Mouse (Mus musculus) midbrain, embryonic 12.5 days (tissue): ENCODE measurements at regions not wholly inside any gene's neighbourhood (a gene's known extent, or its start where the extent isn't known, plus 50 kb on each side); places are given as distances from the start of the nearest gene placed in this dataset.

Experiments used
- ATAC-seq: fragments of 200-750 bp; cut with Nextera tagmentation; 2 replicates; pipeline ENCODE4 v1.8.0; 2017; ENCODE audit warnings: low read depth, moderate TSS enrichment, moderate library complexity; ENCODE audit not compliant: low FRiP score
- H3K27ac ChIP-seq: fragments of 300-500 bp; sonication (generic); replicated peaks from 2 replicates; pipeline ENCODE4 v1.5.1; 2016; ENCODE audit warnings: mild to moderate bottlenecking
- H3K27me3 ChIP-seq: fragments of 300-500 bp; sonication (generic); 2 replicates; pipeline ENCODE4 v1.6.1; 2016; ENCODE audit warnings: mild to moderate bottlenecking
- H3K36me3 ChIP-seq: fragments of 300-500 bp; sonication (generic); 2 replicates; pipeline ENCODE4 v1.6.1; 2016
- H3K4me1 ChIP-seq: fragments of 300-500 bp; sonication (generic); 2 replicates; pipeline ENCODE4 v1.6.1; 2016
- H3K4me2 ChIP-seq: fragments of 300-500 bp; sonication (generic); replicated peaks from 2 replicates; pipeline ENCODE4 v1.6.1; 2016; ENCODE audit warnings: mild to moderate bottlenecking, moderate library complexity
- H3K4me3 ChIP-seq: fragments of 300-500 bp; sonication (generic); 2 replicates; pipeline ENCODE4 v1.5.1; 2016; ENCODE audit warnings: mild to moderate bottlenecking
- H3K9ac ChIP-seq: fragments of 300-500 bp; sonication (generic); replicated peaks from 2 replicates; pipeline ENCODE4 v1.6.1; 2016; ENCODE audit warnings: mild to moderate bottlenecking, moderate library complexity
- H3K9me3 ChIP-seq: fragments of 300-500 bp; sonication (generic); 2 replicates; pipeline ENCODE4 v1.6.1; 2016; ENCODE audit warnings: mild to moderate bottlenecking
- WGBS: fragments of 180-500 bp; shearing (Covaris S2); methylation state at CpG from one replicate; pipeline ENCODE4 v1.1.7; 2016; 5-methylcytosine and 5-hydroxymethylcytosine counted together

DNA sequence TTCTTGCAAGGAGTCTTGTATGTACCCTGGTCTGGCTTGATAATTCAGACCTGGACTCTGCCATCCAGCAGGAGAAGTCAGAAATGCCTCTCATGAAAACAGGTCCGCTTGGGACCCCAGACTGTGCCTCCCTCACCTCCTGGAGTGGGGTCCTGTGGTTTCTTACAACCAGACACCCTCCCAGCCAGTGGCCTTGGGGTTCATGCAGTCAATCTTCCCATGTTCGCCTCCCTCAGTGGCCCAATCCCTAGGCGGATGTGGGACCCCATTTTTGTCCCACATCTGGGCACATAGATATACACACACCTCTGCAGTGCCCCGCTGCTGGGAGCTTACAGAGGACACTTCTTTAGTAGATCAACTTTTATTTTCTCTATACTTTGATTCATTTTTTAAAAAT is 217.7 kb downstream of the Lrfn2 start:
- H3K4me2 ChIP-seq: no peak overlapping the region
- WGBS: 81% methylated on average over 4 of the region's 4 CpGs
- H3K27me3 ChIP-seq: no peaks in the 10 kb centered on the region
- no peak overlapping the region for H3K4me3 ChIP-seq
- ATAC-seq: no peak
- H3K4me1 ChIP-seq: no peaks in the 10 kb centered on the region
- no peak overlapping the region for H3K9ac ChIP-seq
- no peak overlapping the region for H3K27ac ChIP-seq
- H3K36me3 ChIP-seq: no peaks in the 10 kb centered on the region
- no peaks in the 10 kb centered on the region for H3K9me3 ChIP-seq

DNA sequence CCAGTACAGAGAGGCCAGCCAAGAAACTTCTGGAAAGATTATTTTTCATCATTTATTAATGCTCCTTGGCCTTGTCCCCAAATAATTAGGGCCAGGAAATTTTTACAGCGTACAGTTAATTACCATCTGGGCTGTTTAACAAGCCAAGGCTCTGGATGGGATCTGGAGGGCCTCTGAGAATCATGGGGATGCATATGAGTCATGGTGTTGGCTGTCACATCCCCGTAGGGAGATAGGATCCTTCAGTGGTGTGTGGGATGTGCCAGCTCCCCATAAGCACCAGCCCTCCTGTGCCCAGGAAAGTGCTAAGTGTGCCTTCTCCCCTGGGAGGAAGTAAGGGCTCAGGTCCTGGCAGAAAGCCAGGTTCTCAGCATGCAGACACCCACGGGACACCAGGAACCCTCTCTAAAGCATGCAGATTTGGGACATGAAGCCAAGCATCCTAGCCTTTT is 218.8 kb downstream of the Lrfn2 start:
- Histone ChIP-seq H3K9me3 (no peaks in the 10 kb centered on the region), H3K4me1 (no peaks in the 10 kb centered on the region), H3K9ac (no peak overlapping the region), H3K27ac (no peak overlapping the region), H3K27me3 (no peaks in the 10 kb centered on the region), H3K4me3 (no peak overlapping the region), H3K4me2 (no peak overlapping the region), H3K36me3 (no peaks in the 10 kb centered on the region)
- no peak for ATAC-seq
- WGBS: 85% methylated on average over 3 of the region's 3 CpGs

- Histone ChIP-seq H3K36me3 (no peaks in the 10 kb centered on the region), H3K4me2 (no peak overlapping the region), H3K27me3 (no peaks in the 10 kb centered on the region), H3K4me3 (no peak overlapping the region), H3K4me1 (no peaks in the 10 kb centered on the region), H3K9me3 (no peaks in the 10 kb centered on the region), H3K27ac (no peak overlapping the region), H3K9ac (no peak overlapping the region)
- ATAC-seq: no peak
- WGBS: 87% methylated on average over 9 of the region's 9 CpGs
Observed at GRCm38 (mm10) chr17:49153994-49154393, 221.8 kb downstream of the Lrfn2 start.

DNA sequence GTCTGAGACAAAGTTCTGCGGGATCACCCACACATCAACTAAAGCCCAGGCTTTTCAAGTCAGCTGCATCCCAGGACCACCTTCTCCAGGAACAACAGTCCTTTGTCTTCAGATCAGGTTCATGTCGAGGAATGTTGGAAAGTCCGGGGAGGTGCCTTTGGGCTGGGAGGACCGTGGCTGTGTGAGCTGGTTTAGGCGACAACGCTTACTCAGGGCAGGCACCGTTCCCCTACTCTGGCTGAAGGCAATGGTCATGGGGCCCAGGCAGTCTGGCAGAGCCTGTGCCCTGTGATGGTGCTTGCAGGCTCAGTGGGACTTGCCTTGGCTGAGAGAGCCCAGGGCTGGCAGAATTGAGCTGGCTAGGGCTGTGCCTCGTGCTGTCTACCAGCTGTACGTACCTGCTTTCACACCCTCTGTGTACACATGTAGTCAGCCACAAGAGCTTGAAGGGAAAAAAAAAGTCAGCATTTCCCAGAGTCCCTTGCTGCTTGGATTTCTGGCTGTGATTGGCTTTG is 222.9 kb downstream of the Lrfn2 start:
- Histone ChIP-seq H3K4me2 (no peak overlapping the region), H3K36me3 (no peaks in the 10 kb centered on the region), H3K27ac (no peak overlapping the region), H3K9ac (no peak overlapping the region), H3K4me3 (no peak overlapping the region), H3K9me3 (no peaks in the 10 kb centered on the region), H3K4me1 (no peaks in the 10 kb centered on the region), H3K27me3 (no peaks in the 10 kb centered on the region)
- 76% methylated on average over 9 of the region's 9 CpGs for WGBS
- ATAC-seq: no peak

- 70% methylated on average over 2 of the region's 2 CpGs for WGBS
- Histone ChIP-seq H3K27ac (no peak overlapping the region), H3K27me3 (no peaks in the 10 kb centered on the region), H3K9me3 (no peaks in the 10 kb centered on the region), H3K4me3 (no peak overlapping the region), H3K36me3 (no peaks in the 10 kb centered on the region), H3K4me2 (no peak overlapping the region), H3K4me1 (no peaks in the 10 kb centered on the region), H3K9ac (no peak overlapping the region)
- ATAC-seq: no peak
Observed at GRCm38 (mm10) chr17:49157586-49157985, 225.4 kb downstream of the Lrfn2 start.

- Histone ChIP-seq H3K4me1 (peaks cover 17% of the 10 kb centered on the region), H3K27me3 (peaks cover 36% of the 10 kb centered on the region), H3K4me2 (peak overlapping the region; percentile 65), H3K27ac (no peak overlapping the region), H3K9me3 (no peaks in the 10 kb centered on the region), H3K9ac (0 out of 2 replicates have a peak overlapping the region, but pooled peaks have one; percentile 48), H3K4me3 (peak overlapping the region; percentile 42), H3K36me3 (no peaks in the 10 kb centered on the region)
- 5% methylated on average over 20 of the region's 20 CpGs for whole genome bisulfite sequencing
- ATAC-seq: peak; percentile 53
Observed at GRCm38 (mm10) chr17:49171252-49172047, 239.3 kb downstream of the Lrfn2 start.

- Histone ChIP-seq H3K9ac (0 out of 2 replicates have a peak overlapping the region, but pooled peaks have one; percentile 48), H3K4me3 (peak overlapping the region; percentile 42), H3K4me1 (peaks cover 17% of the 10 kb centered on the region), H3K9me3 (no peaks in the 10 kb centered on the region), H3K27ac (no peak overlapping the region), H3K36me3 (no peaks in the 10 kb centered on the region), H3K27me3 (peaks cover 36% of the 10 kb centered on the region), H3K4me2 (peak overlapping the region; percentile 65)
- 15% methylated on average over 15 of the region's 15 CpGs for WGBS
- peak; percentile 39 for ATAC-seq
Observed at GRCm38 (mm10) chr17:49172052-49172799, 240.0 kb downstream of the Lrfn2 start.

DNA sequence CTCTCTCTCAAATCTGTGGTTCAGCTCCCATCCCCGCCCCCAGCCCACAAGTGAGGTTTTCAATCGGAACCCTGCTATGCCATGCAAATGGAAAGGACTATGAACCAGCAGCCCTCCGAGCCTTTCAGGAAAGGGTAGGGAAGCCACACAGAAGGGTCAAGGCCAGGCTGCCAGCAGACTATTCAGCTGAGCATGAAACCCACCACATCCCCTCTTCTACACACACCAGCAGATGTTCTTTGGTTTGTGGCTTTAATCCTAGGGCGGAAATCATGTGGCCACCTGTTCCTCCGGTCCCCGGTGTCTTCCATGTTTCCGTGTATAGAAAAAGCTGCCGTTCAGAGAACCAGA is 240.6 kb downstream of the Lrfn2 start:
- H3K4me2 ChIP-seq: peak overlapping the region; percentile 65; the same call in 1 of the 2 replicates
- H3K4me1 ChIP-seq: peaks cover 17% of the 10 kb centered on the region
- no peak for ATAC-seq
- no peak overlapping the region for H3K9ac ChIP-seq
- no peak overlapping the region for H3K4me3 ChIP-seq
- no peaks in the 10 kb centered on the region for H3K36me3 ChIP-seq
- H3K27ac ChIP-seq: no peak overlapping the region
- WGBS: 56% methylated on average over 8 of the region's 8 CpGs
- no peaks in the 10 kb centered on the region for H3K9me3 ChIP-seq
- H3K27me3 ChIP-seq: peaks cover 36% of the 10 kb centered on the region

DNA sequence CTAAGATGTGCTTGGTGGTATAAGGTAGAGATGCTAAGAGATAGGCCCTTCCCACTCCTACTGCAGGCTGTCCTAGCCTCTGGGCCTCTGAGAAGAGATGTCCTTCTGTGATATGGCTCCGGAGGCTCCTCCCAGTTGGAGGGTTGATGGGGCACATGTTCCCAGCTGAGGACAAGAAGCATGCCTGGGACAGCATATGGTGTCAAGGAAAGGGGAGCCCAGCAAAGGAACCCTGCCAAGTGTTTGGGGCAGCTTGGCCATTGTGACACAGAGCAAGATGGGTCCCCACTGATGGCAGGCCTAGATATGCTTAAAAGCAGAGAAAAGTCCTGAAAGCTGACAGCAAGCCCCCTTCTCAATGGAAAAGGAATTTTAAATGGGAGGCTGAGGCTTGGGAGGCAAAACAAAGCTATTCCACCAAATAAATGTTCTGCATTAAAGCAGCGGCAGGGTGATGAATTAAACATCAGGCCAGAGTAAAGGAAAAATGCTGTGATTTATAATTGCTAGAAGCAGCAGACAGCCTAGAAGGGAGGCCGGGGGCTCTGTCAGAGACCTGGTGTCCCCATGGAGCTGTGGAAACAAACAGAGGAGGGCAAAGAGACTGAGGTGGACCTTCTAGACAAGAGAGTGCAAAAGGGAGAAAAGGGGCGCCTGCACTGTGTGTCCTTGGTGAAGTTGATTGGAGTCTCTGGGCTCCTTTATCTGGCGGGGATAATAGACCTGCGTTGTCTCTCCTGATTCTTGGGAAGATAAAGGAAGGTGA is 246.0 kb downstream of the Lrfn2 start:
- Histone ChIP-seq H3K9ac (no peak overlapping the region), H3K4me1 (peaks cover 12% of the 10 kb centered on the region; the same call in 1 of the 2 replicates), H3K4me3 (no peak overlapping the region), H3K27me3 (peaks cover 6% of the 10 kb centered on the region), H3K36me3 (no peaks in the 10 kb centered on the region), H3K9me3 (no peaks in the 10 kb centered on the region), H3K27ac (peak overlapping the region; percentile 15; the same call in 1 of the 2 replicates), H3K4me2 (no peak overlapping the region)
- WGBS: 54% methylated on average over 6 of the region's 6 CpGs
- ATAC-seq: peak; percentile 30; the same call in 1 of the 2 replicates

DNA sequence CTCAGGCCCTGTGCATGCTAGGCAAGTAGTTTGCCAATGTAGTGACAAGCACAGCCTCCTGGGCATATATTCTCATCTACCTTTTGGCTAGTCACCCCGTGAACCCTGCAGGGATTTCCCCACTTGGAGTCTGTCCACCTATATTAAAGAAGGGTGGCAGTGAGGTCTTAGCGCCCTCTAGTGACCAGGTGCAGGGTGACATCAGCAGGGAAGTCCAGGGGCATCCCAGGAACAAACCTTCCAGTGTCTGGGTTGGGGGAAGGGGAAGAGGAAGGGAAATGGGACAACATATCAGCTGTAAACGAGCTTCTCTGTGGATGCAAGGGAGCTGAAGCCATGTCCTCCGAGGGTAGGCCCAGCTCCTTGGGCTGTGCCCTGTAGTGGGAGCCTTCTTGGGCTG is 245.7 kb upstream of the Mocs1 start:
- WGBS: 12% methylated on average over 4 of the region's 4 CpGs
- Histone ChIP-seq H3K9ac (no peak overlapping the region), H3K36me3 (no peaks in the 10 kb centered on the region), H3K27ac (no peak overlapping the region), H3K4me2 (no peak overlapping the region), H3K9me3 (no peaks in the 10 kb centered on the region), H3K4me3 (no peak overlapping the region), H3K4me1 (peaks cover 12% of the 10 kb centered on the region; the same call in 1 of the 2 replicates), H3K27me3 (no peaks in the 10 kb centered on the region; the same call in 1 of the 2 replicates)
- ATAC-seq: 0 out of 2 replicates have a peak, but pooled peaks have one; percentile 20

DNA sequence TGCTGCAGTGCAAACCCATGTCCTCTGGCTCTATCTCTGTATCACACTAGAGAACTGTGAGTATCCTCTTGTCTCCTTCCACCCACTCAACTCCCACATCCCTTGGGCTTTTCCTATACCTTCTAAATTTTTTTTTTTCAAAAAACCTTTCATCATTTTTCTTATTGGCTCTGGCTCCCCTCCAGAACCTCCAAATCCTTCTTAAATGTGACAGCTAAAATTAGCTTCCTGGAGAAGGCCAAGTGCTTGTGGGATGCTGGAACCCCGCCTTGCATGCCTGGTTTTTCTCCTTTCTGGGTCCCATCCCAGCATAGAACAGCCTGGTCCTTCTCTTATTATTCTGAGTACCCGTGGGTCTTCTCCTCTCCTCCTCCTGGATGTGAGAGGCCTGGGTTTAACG is 244.2 kb upstream of the Mocs1 start:
- no peak overlapping the region for H3K4me2 ChIP-seq
- 82% methylated on average over 3 of the region's 3 CpGs for WGBS
- no peak overlapping the region for H3K9ac ChIP-seq
- H3K27ac ChIP-seq: no peak overlapping the region
- no peaks in the 10 kb centered on the region for H3K36me3 ChIP-seq
- H3K4me3 ChIP-seq: no peak overlapping the region
- H3K9me3 ChIP-seq: no peaks in the 10 kb centered on the region
- no peaks in the 10 kb centered on the region; the same call in 1 of the 2 replicates for H3K27me3 ChIP-seq
- ATAC-seq: no peak
- H3K4me1 ChIP-seq: 0 out of 2 replicates have a peak, but pooled peaks cover 2% of the 10 kb centered on the region
